Mouse (Mus musculus): ENCODE measurements around the gene Rnf216.

GRCm38 (mm10) chr5:143124805-143125378 lies 12.1 kb upstream of the Rnf216 start:
- TF ChIP-seq CTCF (IDR thresholded peaks at IDR 0.05; ENCODE audit: extremely low read depth, insufficient read depth, low read length) (no peak), POLR2A (IDR thresholded peaks at IDR 0.05; ENCODE audit: extremely low read depth, insufficient read depth, low read length) (no peak)

Data from cortical plate, adult 2 months (tissue).